ENCODE assay signal across 8 mouse cellular contexts in genomic region chr5:39638926-39639325, GRCm38 (mm10).
"Had no signal": no experiment of that assay in that cellular context is flagged by ENCODE, and none has a peak within 500 bp of the region (broad histone marks: within the 10 kb centered on the region; RNA-seq: fewer than 3 reads in every experiment).

No protein-coding gene starts in this region.

- DNase-seq: thymus, adult 18-20 months; thymus, postnatal 14 days had no signal

- H3K36me3 ChIP-seq: limb, embryonic 15.5 days; liver, embryonic 12.5 days; midbrain, embryonic 15.5 days had no signal

- H3K9me3 ChIP-seq: limb, embryonic 15.5 days; liver, embryonic 12.5 days; midbrain, embryonic 15.5 days had no signal

- H3K9ac ChIP-seq: limb, embryonic 15.5 days; liver, embryonic 12.5 days; lung, embryonic 14.5 days; midbrain, embryonic 15.5 days had no signal

- ATAC-seq: liver, embryonic 12.5 days; midbrain, embryonic 15.5 days had no signal

- H3K4me2 ChIP-seq: limb, embryonic 15.5 days; liver, embryonic 12.5 days; lung, embryonic 14.5 days; midbrain, embryonic 11.5 days had no signal

- H3K4me1 ChIP-seq: liver, embryonic 12.5 days had no signal

- H3K27me3 ChIP-seq: midbrain, embryonic 15.5 days had no signal

- H3K4me3 ChIP-seq: limb, embryonic 15.5 days; liver, embryonic 12.5 days; midbrain, embryonic 15.5 days had no signal

- H3K27ac ChIP-seq: kidney, postnatal 0 days; limb, embryonic 15.5 days; liver, embryonic 12.5 days; midbrain, embryonic 15.5 days had no signal
